Mouse (Mus musculus): ENCODE measurements at regions not wholly inside any gene's neighbourhood (a gene's known extent, or its start where the extent isn't known, plus 50 kb on each side); places are given as distances from the start of the nearest gene placed in this dataset.

DNA sequence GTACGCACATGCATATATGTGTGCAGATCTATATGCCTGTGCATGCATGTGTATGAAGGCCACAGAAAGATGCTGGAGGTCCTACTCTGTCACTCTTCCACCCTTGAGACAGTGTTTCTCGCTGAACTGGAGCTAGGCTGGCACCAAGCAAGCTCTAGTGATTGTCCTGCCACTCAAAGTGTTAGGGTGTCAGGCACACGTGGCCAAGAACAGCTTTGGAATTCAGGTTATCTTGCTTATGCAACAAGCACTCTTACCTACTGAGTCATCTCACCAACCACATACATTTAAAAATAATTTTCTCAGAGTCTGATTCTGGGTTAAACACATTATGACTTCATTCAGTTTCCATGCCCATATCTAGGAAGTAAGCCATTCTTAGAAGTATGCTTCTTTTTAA, 131.2 kb downstream of the Dact1 start:
- Histone ChIP-seq H3K4me2 (ENCODE audit: low read depth, low read length) (no peak overlapping the region), H3K4me1 (replicated peaks; ENCODE audit: control insufficient read depth, insufficient read depth, low read length) (peaks cover 11% of the 10 kb centered on the region), H3K27me3 (ENCODE audit: control insufficient read depth, insufficient read depth, low read depth, low read length) (no peaks in the 10 kb centered on the region), H3K36me3 (ENCODE audit: control insufficient read depth, insufficient read depth, low read length) (no peaks in the 10 kb centered on the region), H3K9me3 (ENCODE audit: control insufficient read depth, low read length) (no peaks in the 10 kb centered on the region), H3K27ac (ENCODE audit: low read length) (no peak overlapping the region), H3K9ac (ENCODE audit: low read length) (no peak overlapping the region), H3K4me3 (ENCODE audit: low read length) (no peak overlapping the region)
- WGBS, result 62% methylated on average over 3 of the region's 3 CpGs
- no peak for ATAC-seq (ENCODE audit: low read depth)

DNA sequence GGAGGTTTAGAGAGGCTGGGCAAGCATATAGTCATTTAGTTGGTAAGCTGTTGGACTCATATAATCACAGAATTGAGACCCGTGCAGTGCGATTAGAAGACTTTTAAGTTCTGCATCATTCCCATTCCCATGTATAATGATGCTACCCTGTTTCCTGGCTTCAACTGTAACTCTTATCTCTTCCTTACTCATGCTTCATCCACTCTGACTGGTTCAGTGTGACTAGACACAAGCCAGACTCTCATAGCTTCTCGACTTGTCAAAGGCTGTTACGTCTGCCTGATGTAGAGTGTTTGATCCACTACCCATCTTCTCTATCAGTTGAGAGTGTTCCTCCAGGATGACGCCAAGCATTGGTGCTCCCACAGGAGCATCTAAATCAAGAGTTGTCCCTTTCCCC, 131.6 kb downstream of the Dact1 start:
- no peaks in the 10 kb centered on the region for H3K9me3 ChIP-seq (ENCODE audit: control insufficient read depth, low read length)
- no peak overlapping the region for H3K9ac ChIP-seq (ENCODE audit: low read length)
- no peaks in the 10 kb centered on the region for H3K27me3 ChIP-seq (ENCODE audit: control insufficient read depth, insufficient read depth, low read depth, low read length)
- no peak overlapping the region for H3K27ac ChIP-seq (ENCODE audit: low read length)
- H3K4me2 ChIP-seq (ENCODE audit: low read depth, low read length), result no peak overlapping the region
- H3K4me1 ChIP-seq (replicated peaks; ENCODE audit: control insufficient read depth, insufficient read depth, low read length), result peaks cover 15% of the 10 kb centered on the region
- H3K4me3 ChIP-seq (ENCODE audit: low read length), result no peak overlapping the region
- ATAC-seq (ENCODE audit: low read depth), result no peak
- no peaks in the 10 kb centered on the region for H3K36me3 ChIP-seq (ENCODE audit: control insufficient read depth, insufficient read depth, low read length)
- 70% methylated on average over 5 of the region's 5 CpGs for WGBS

DNA sequence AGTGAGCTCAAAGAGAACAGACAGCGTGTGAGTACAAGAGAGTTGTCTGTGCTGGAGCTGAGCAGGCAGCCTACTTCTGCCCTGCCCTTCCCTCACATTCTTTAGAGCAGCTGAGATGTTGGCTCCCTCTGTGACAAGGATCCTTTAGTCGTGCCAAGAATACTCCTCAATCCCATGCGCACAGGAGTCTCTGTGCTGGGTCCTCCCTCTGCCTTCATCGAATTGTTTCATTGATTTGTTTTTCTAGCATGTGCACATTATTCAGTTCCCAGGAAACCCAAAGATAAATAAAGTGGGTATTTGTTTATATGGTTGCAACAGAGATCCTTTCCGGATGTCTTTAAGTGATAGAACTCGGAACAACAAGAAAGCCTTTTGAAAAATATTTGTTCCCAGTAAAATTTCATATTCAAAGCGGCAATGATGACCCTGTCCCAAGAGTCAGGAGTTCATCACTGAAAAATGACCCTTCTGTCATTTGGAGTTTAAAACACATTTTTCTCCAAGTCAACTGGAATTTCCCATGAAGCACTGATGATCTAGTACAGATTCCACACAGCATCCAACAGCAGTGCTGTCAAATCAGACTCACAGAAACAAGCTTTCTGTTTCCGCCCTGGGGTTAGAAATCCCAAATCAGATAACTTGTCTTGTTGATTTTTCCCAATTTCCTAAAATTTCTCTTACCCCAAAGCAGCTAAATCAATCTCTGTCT, 136.7 kb downstream of the Dact1 start:
- 26% methylated on average over 8 of the region's 8 CpGs for WGBS
- H3K9ac ChIP-seq (ENCODE audit: low read length), result no peak overlapping the region
- H3K9me3 ChIP-seq (ENCODE audit: control insufficient read depth, low read length), result no peaks in the 10 kb centered on the region
- no peaks in the 10 kb centered on the region for H3K36me3 ChIP-seq (ENCODE audit: control insufficient read depth, insufficient read depth, low read length)
- no peak overlapping the region for H3K4me3 ChIP-seq (ENCODE audit: low read length)
- H3K27me3 ChIP-seq (ENCODE audit: control insufficient read depth, insufficient read depth, low read depth, low read length), result no peaks in the 10 kb centered on the region
- ATAC-seq (ENCODE audit: low read depth), result peak; percentile 90
- no peak overlapping the region for H3K4me2 ChIP-seq (ENCODE audit: low read depth, low read length)
- H3K27ac ChIP-seq (ENCODE audit: low read length), result peak overlapping the region; percentile 73
- peaks cover 20% of the 10 kb centered on the region for H3K4me1 ChIP-seq (replicated peaks; ENCODE audit: control insufficient read depth, insufficient read depth, low read length)

DNA sequence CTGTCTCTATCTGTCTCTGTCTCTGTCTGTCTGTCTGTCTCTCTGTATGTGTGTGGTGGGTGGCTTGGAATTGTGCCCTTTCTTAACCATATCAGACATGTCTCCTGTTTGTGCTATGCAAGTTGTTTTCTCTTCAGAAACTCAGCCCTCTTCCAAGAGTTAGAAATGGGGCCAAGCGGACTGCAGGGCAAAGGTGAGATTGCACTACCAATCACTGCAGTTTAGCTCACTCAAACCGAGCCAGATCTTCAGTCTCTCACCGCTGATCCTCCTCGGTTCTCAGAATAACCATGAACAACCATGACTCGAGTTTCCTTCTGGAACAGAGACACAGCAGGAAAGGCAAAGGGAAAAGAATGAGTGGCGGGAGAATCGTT, 137.2 kb downstream of the Dact1 start:
- Histone ChIP-seq H3K27ac (ENCODE audit: low read length) (peak overlapping the region; percentile 73), H3K9me3 (ENCODE audit: control insufficient read depth, low read length) (no peaks in the 10 kb centered on the region), H3K9ac (ENCODE audit: low read length) (no peak overlapping the region), H3K27me3 (ENCODE audit: control insufficient read depth, insufficient read depth, low read depth, low read length) (no peaks in the 10 kb centered on the region), H3K4me3 (ENCODE audit: low read length) (no peak overlapping the region), H3K36me3 (ENCODE audit: control insufficient read depth, insufficient read depth, low read length) (no peaks in the 10 kb centered on the region), H3K4me2 (ENCODE audit: low read depth, low read length) (no peak overlapping the region), H3K4me1 (replicated peaks; ENCODE audit: control insufficient read depth, insufficient read depth, low read length) (peaks cover 20% of the 10 kb centered on the region)
- 31% methylated on average over 7 of the region's 7 CpGs for WGBS
- ATAC-seq (ENCODE audit: low read depth), result peak; percentile 26; the same call in 1 of the 2 replicates

DNA sequence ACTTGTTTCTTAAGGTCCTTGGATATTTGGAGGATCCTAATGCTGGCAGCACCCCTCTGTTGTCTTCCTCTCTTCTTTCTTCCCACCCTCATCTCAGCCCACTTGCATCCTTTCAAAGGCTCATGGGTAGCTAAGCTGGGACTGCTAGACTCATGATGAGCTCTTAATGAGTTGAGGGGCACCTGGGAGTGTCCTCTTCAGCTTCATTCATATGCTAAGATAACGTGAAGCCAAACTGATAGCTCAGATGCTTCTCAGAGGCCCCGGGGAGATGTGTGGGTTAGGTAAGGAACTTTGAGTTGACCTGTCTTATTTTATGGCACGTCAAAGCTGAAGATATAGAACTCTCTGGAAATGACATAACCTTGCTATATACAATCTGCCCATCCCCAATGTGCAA, 139.3 kb downstream of the Dact1 start:
- Histone ChIP-seq H3K9ac (ENCODE audit: low read length) (no peak overlapping the region), H3K9me3 (ENCODE audit: control insufficient read depth, low read length) (no peaks in the 10 kb centered on the region), H3K36me3 (ENCODE audit: control insufficient read depth, insufficient read depth, low read length) (no peaks in the 10 kb centered on the region), H3K27ac (ENCODE audit: low read length) (no peak overlapping the region), H3K4me3 (ENCODE audit: low read length) (no peak overlapping the region), H3K27me3 (ENCODE audit: control insufficient read depth, insufficient read depth, low read depth, low read length) (no peaks in the 10 kb centered on the region), H3K4me1 (replicated peaks; ENCODE audit: control insufficient read depth, insufficient read depth, low read length) (peaks cover 20% of the 10 kb centered on the region), H3K4me2 (ENCODE audit: low read depth, low read length) (no peak overlapping the region)
- ATAC-seq (ENCODE audit: low read depth), result no peak
- 65% methylated on average over 3 of the region's 3 CpGs for WGBS

DNA sequence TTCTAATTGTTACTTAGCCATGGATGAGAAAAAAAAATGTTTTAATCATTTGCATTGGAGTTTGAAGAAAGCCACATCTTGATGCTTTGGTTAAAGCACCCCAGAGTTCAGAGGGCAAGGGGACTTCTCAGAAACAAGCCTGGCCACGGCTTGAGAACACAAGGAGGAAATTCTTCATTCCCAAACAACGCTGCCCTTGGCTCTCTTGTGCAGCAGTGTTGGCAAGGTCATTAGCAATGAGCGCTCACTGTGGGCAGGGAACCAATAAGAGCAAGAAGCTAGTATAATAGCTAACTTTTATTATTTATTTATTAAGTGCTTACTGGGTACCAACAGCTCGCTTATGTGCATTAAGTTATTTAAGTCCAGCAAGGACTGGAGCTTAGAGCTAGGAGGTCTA, 140.4 kb downstream of the Dact1 start:
- H3K9ac ChIP-seq (ENCODE audit: low read length), result no peak overlapping the region
- no peaks in the 10 kb centered on the region for H3K36me3 ChIP-seq (ENCODE audit: control insufficient read depth, insufficient read depth, low read length)
- no peaks in the 10 kb centered on the region for H3K9me3 ChIP-seq (ENCODE audit: control insufficient read depth, low read length)
- no peaks in the 10 kb centered on the region for H3K27me3 ChIP-seq (ENCODE audit: control insufficient read depth, insufficient read depth, low read depth, low read length)
- H3K4me1 ChIP-seq (replicated peaks; ENCODE audit: control insufficient read depth, insufficient read depth, low read length), result peaks cover 25% of the 10 kb centered on the region
- 50% methylated on average over 4 of the region's 4 CpGs for WGBS
- H3K4me2 ChIP-seq (ENCODE audit: low read depth, low read length), result no peak overlapping the region
- ATAC-seq (ENCODE audit: low read depth), result no peak
- H3K27ac ChIP-seq (ENCODE audit: low read length), result no peak overlapping the region
- no peak overlapping the region for H3K4me3 ChIP-seq (ENCODE audit: low read length)

DNA sequence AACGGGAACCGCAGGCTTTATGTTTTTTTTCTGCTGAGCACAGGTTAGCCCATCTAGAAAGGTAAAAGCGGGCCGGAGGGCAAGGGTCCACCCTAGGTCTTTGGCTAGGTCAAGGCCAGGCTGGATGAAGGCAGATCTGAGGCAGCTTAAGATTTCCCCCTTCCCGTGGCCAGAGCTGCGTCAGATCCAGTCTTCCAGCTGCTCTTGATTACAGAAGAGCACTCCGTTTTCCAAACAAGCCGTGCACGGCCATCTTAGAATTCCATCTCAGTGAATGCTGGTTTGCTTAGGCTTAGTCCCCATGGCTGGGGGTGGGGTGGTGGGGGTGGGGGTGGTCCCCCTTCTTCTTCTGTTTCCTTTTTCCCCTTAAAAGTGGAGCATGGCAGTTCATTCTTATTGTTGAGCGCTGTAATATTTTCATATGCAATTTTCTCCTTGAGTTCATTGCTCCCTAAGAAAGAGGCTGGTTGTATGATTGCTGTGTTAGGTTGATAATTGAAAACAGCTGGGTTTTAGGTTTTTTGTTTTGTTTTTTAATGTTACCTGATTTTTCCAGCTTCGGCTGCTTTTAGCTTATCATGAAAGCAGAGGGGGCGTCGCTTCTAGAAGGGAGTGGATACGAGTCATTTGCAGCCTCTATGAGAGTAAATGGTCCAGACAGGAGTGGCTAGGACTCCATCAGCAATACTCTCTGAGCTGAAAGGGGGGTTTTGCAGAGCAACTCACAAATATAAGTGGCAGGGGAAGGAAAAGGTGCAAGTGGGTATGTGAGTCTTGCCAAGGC, 141.2 kb downstream of the Dact1 start:
- Histone ChIP-seq H3K27ac (ENCODE audit: low read length) (peak overlapping the region; percentile 8; the same call in 1 of the 2 replicates), H3K27me3 (ENCODE audit: control insufficient read depth, insufficient read depth, low read depth, low read length) (no peaks in the 10 kb centered on the region), H3K4me3 (ENCODE audit: low read length) (no peak overlapping the region), H3K36me3 (ENCODE audit: control insufficient read depth, insufficient read depth, low read length) (no peaks in the 10 kb centered on the region), H3K4me2 (ENCODE audit: low read depth, low read length) (no peak overlapping the region), H3K4me1 (replicated peaks; ENCODE audit: control insufficient read depth, insufficient read depth, low read length) (peaks cover 25% of the 10 kb centered on the region), H3K9me3 (ENCODE audit: control insufficient read depth, low read length) (no peaks in the 10 kb centered on the region), H3K9ac (ENCODE audit: low read length) (no peak overlapping the region)
- no peak for ATAC-seq (ENCODE audit: low read depth)
- WGBS, result 58% methylated on average over 14 of the region's 14 CpGs

DNA sequence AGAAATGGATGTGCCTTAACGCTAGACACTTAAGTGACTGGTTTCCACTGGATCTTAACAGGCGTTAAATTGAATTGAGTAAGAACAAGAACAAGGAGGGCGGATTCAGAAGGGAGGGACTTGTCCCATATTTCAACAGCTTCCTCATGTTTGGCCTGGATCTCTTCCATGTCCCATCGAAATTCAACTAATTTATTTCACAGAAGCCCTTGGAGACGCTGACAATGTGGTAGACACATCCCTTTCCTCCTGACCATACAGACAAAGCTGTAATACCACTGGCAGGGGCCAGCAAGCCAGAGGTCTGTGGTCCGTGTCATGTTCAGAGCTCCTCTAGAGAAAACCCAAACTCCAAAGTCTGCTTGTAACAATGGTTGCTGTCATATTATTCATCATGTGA, 147.2 kb downstream of the Dact1 start:
- H3K36me3 ChIP-seq (ENCODE audit: control insufficient read depth, insufficient read depth, low read length), result no peaks in the 10 kb centered on the region
- peak; percentile 70 for ATAC-seq (ENCODE audit: low read depth)
- H3K9ac ChIP-seq (ENCODE audit: low read length), result no peak overlapping the region
- H3K27me3 ChIP-seq (ENCODE audit: control insufficient read depth, insufficient read depth, low read depth, low read length), result no peaks in the 10 kb centered on the region; the same call in 1 of the 2 replicates
- 57% methylated on average over 6 of the region's 6 CpGs for WGBS
- no peaks in the 10 kb centered on the region for H3K9me3 ChIP-seq (ENCODE audit: control insufficient read depth, low read length)
- H3K4me3 ChIP-seq (ENCODE audit: low read length), result no peak overlapping the region
- peaks cover 23% of the 10 kb centered on the region for H3K4me1 ChIP-seq (replicated peaks; ENCODE audit: control insufficient read depth, insufficient read depth, low read length)
- H3K27ac ChIP-seq (ENCODE audit: low read length), result no peak overlapping the region
- no peak overlapping the region for H3K4me2 ChIP-seq (ENCODE audit: low read depth, low read length)

DNA sequence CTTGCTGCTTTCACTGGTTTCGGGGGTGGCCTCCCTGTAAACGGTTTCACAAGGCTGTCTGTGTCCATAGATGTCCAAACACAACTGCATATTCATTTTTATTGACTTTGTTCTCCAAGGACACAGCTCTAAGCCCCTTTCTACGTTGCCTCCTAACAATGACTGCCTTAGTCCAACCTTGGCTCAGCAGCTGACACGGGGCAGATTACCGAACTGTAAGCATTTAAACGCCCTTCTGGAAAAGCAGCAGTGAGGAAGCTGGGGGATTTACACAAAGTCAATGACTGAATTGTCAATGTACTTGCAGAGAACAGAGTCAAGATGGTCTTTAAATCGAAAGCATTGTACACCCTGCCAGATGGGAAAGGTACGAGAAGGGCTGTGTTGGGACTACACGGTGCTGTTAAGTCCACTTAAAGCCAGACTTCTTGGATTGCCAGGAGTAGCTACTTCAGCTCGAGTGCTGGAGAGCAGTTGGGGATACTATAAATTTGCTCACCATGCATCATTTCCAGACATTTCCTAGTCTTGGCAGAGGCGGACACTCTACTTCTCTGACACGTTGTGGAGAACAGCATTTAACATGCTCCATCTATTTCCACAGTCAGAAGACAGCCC, 149.0 kb downstream of the Dact1 start:
- H3K36me3 ChIP-seq (ENCODE audit: control insufficient read depth, insufficient read depth, low read length), result no peaks in the 10 kb centered on the region
- peak overlapping the region; percentile 36 for H3K4me2 ChIP-seq (ENCODE audit: low read depth, low read length)
- H3K9ac ChIP-seq (ENCODE audit: low read length), result no peak overlapping the region
- ATAC-seq (ENCODE audit: low read depth), result peak; percentile 79
- H3K27ac ChIP-seq (ENCODE audit: low read length), result peak overlapping the region; percentile 31; the same call in 1 of the 2 replicates
- no peaks in the 10 kb centered on the region for H3K9me3 ChIP-seq (ENCODE audit: control insufficient read depth, low read length)
- H3K4me1 ChIP-seq (replicated peaks; ENCODE audit: control insufficient read depth, insufficient read depth, low read length), result peaks cover 23% of the 10 kb centered on the region
- H3K4me3 ChIP-seq (ENCODE audit: low read length), result no peak overlapping the region
- 32% methylated on average over 12 of the region's 12 CpGs for WGBS
- no peaks in the 10 kb centered on the region; the same call in 1 of the 2 replicates for H3K27me3 ChIP-seq (ENCODE audit: control insufficient read depth, insufficient read depth, low read depth, low read length)

Data from lung, embryonic 16.5 days (tissue).